Mouse (Mus musculus) hindbrain, embryonic 11.5 days (tissue): ENCODE results near the gene Slc8b1. TPM values are rescaled to one million over a fixed set of nuclear protein-coding genes. Genes with fewer than 3 reads are reported as not detected.
A peak's percentile ranks its signal among the peaks of the same experiment; 100 is the strongest.

Experiments used
- ATAC-seq: fragments of 200-750 bp; cut with Nextera tagmentation; 2 replicates; pipeline ENCODE4 v1.8.0; 2017; ENCODE audit warnings: mild to moderate bottlenecking, moderate TSS enrichment, moderate library complexity; ENCODE audit not compliant: low FRiP score
- DNase-seq: peaks from one replicate; pipeline ENCODE4 v3.0.0-alpha.2; 2015; ENCODE audit warnings: low spot score
- H3K27ac ChIP-seq: fragments of 300-500 bp; sonication (generic); 2 replicates; pipeline ENCODE4 v1.5.1; 2014; ENCODE audit warnings: mild to moderate bottlenecking, low read depth, low read length
- H3K27me3 ChIP-seq: fragments of 300-500 bp; sonication (generic); 2 replicates; pipeline ENCODE4 v1.6.1; 2014; ENCODE audit warnings: mild to moderate bottlenecking, low read length, moderate library complexity, mixed read lengths; ENCODE audit not compliant: control insufficient read depth, insufficient read depth
- H3K36me3 ChIP-seq: fragments of 300-500 bp; sonication (generic); 2 replicates; pipeline ENCODE4 v1.6.1; 2014; ENCODE audit warnings: mild to moderate bottlenecking, low read length, moderate library complexity, mixed read lengths; ENCODE audit not compliant: control insufficient read depth, insufficient read depth
- H3K4me1 ChIP-seq: fragments of 300-500 bp; sonication (generic); replicated peaks from 2 replicates; pipeline ENCODE4 v1.6.1; 2014; ENCODE audit warnings: low read length, mixed read lengths; ENCODE audit not compliant: control insufficient read depth, insufficient read depth
- H3K4me2 ChIP-seq: fragments of 300-500 bp; sonication (generic); replicated peaks from 2 replicates; pipeline ENCODE4 v1.6.1; 2014; ENCODE audit warnings: mild to moderate bottlenecking, low read depth, low read length
- H3K4me3 ChIP-seq: fragments of 300-500 bp; sonication (generic); 2 replicates; pipeline ENCODE4 v1.5.1; 2014; ENCODE audit warnings: low read depth, low read length
- H3K9ac ChIP-seq: fragments of 300-500 bp; sonication (generic); 2 replicates; pipeline ENCODE4 v1.6.1; 2014; ENCODE audit warnings: low read depth, low read length
- H3K9me3 ChIP-seq: fragments of 300-500 bp; sonication (generic); 2 replicates; pipeline ENCODE4 v1.6.1; 2016; ENCODE audit warnings: low read length; ENCODE audit not compliant: control insufficient read depth
- WGBS: fragments of 180-500 bp; shearing (Covaris S2); extraction: QIAGEN DNeasy Blood & Tissue Kit; methylation state at CpG from one replicate; pipeline ENCODE4 v1.1.7; 2014; 5-methylcytosine and 5-hydroxymethylcytosine counted together
- polyA plus RNA-seq: library from polyadenylated mRNA; unstranded; fragments of >200 nt; fragmentation: Nextera tagmentation; extraction: Ambion mirVana; gene quantifications from 2 replicates; pipeline ENCODE4 v1.2.1, GENCODE M21; 2014

Slc8b1 gene
- polyA plus RNA-seq, 1 experiment from 2014 or later = 1.5 TPM

GRCm38 (mm10) chr5:120569791-120570190 is 58.8 kb downstream of the Slc8b1 start:
- no peak overlapping the region for H3K9ac ChIP-seq

GRCm38 (mm10) chr5:120570289-120570897 is 59.4 kb downstream of the Slc8b1 start:
- ATAC-seq (no peak), DNase-seq (no peak)
- H3K36me3 ChIP-seq = no peaks in the 10 kb centered on the region
- H3K27me3 ChIP-seq = no peaks in the 10 kb centered on the region
- H3K27ac ChIP-seq = no peak overlapping the region
- H3K4me2 ChIP-seq = no peak overlapping the region
- peaks cover 25% of the 10 kb centered on the region for H3K4me1 ChIP-seq
- WGBS = 87% methylated on average over 11 of the region's 11 CpGs
- H3K4me3 ChIP-seq = no peak overlapping the region
- H3K9me3 ChIP-seq = no peaks in the 10 kb centered on the region
- no peak overlapping the region for H3K9ac ChIP-seq

More at GRCm38 (mm10) chr5:120569791-120570190, 58.8 kb downstream of the Slc8b1 start:
- Histone ChIP-seq H3K27ac (no peak overlapping the region), H3K9me3 (no peaks in the 10 kb centered on the region), H3K27me3 (no peaks in the 10 kb centered on the region), H3K4me1 (peaks cover 28% of the 10 kb centered on the region), H3K4me2 (no peak overlapping the region), H3K4me3 (no peak overlapping the region), H3K36me3 (no peaks in the 10 kb centered on the region)
- WGBS = 86% methylated on average over 3 of the region's 3 CpGs
- no peak for ATAC-seq
- DNase-seq = no peak

GRCm38 (mm10) chr5:120571056-120571740 is 60.2 kb downstream of the Slc8b1 start:
- H3K4me3 ChIP-seq = no peak overlapping the region
- H3K4me1 ChIP-seq = peaks cover 19% of the 10 kb centered on the region
- ATAC-seq = no peak
- WGBS = 53% methylated on average over 14 of the region's 14 CpGs
- H3K9me3 ChIP-seq = no peaks in the 10 kb centered on the region
- peak; percentile 26 for DNase-seq
- H3K4me2 ChIP-seq = no peak overlapping the region
- no peaks in the 10 kb centered on the region for H3K36me3 ChIP-seq
- no peaks in the 10 kb centered on the region for H3K27me3 ChIP-seq
- H3K9ac ChIP-seq = no peak overlapping the region
- no peak overlapping the region for H3K27ac ChIP-seq

- Histone ChIP-seq H3K36me3 (no peaks in the 10 kb centered on the region), H3K4me1 (peaks cover 5% of the 10 kb centered on the region; the same call in 1 of the 2 replicates), H3K27ac (no peak overlapping the region), H3K9me3 (no peaks in the 10 kb centered on the region), H3K4me3 (no peak overlapping the region), H3K27me3 (no peaks in the 10 kb centered on the region), H3K9ac (no peak overlapping the region), H3K4me2 (no peak overlapping the region)
- 76% methylated on average over 10 of the region's 10 CpGs for WGBS
- DNase-seq (no peak), ATAC-seq (no peak)
These were observed 63.6 kb downstream of the Slc8b1 start for GRCm38 (mm10) chr5:120574469-120575063.

- Histone ChIP-seq H3K36me3 (no peaks in the 10 kb centered on the region), H3K9me3 (no peaks in the 10 kb centered on the region), H3K4me3 (no peak overlapping the region), H3K4me1 (peaks cover 5% of the 10 kb centered on the region; the same call in 1 of the 2 replicates), H3K27me3 (no peaks in the 10 kb centered on the region), H3K27ac (no peak overlapping the region), H3K9ac (no peak overlapping the region), H3K4me2 (no peak overlapping the region)
- ATAC-seq = no peak
- no peak for DNase-seq
- WGBS = 82% methylated on average over 11 of the region's 11 CpGs
These were observed 65.9 kb downstream of the Slc8b1 start for GRCm38 (mm10) chr5:120576781-120577301.

- no peaks in the 10 kb centered on the region for H3K27me3 ChIP-seq
- no peaks in the 10 kb centered on the region for H3K36me3 ChIP-seq
- H3K4me2 ChIP-seq = no peak overlapping the region
- H3K4me1 ChIP-seq = peaks cover 5% of the 10 kb centered on the region; the same call in 1 of the 2 replicates
- 38% methylated on average over 10 of the region's 10 CpGs for WGBS
- ATAC-seq (no peak), DNase-seq (peak; percentile 22)
- no peak overlapping the region for H3K9ac ChIP-seq
- no peak overlapping the region for H3K4me3 ChIP-seq
- H3K27ac ChIP-seq = peak overlapping the region; percentile 21; the same call in 1 of the 2 replicates
- H3K9me3 ChIP-seq = no peaks in the 10 kb centered on the region
These were observed 67.0 kb downstream of the Slc8b1 start for GRCm38 (mm10) chr5:120577935-120578441.

GRCm38 (mm10) chr5:120578504-120579081 is 67.6 kb downstream of the Slc8b1 start:
- H3K9ac ChIP-seq = no peak overlapping the region
- WGBS = 57% methylated on average over 12 of the region's 12 CpGs
- ATAC-seq (no peak), DNase-seq (peak; percentile 30)
- peaks cover 5% of the 10 kb centered on the region; the same call in 1 of the 2 replicates for H3K4me1 ChIP-seq
- H3K27me3 ChIP-seq = no peaks in the 10 kb centered on the region
- H3K4me2 ChIP-seq = no peak overlapping the region
- no peak overlapping the region for H3K4me3 ChIP-seq
- H3K27ac ChIP-seq = peak overlapping the region; percentile 21; the same call in 1 of the 2 replicates
- H3K36me3 ChIP-seq = no peaks in the 10 kb centered on the region
- no peaks in the 10 kb centered on the region for H3K9me3 ChIP-seq

GRCm38 (mm10) chr5:120579211-120579897 is 68.4 kb downstream of the Slc8b1 start:
- WGBS = 63% methylated on average over 26 of the region's 26 CpGs
- H3K27ac ChIP-seq = no peak overlapping the region
- no peak overlapping the region for H3K9ac ChIP-seq

More at GRCm38 (mm10) chr5:120579211-120579897, 68.4 kb downstream of the Slc8b1 start:
- Histone ChIP-seq H3K4me1 (peaks cover 5% of the 10 kb centered on the region; the same call in 1 of the 2 replicates), H3K9me3 (no peaks in the 10 kb centered on the region), H3K4me3 (no peak overlapping the region), H3K4me2 (no peak overlapping the region), H3K27me3 (no peaks in the 10 kb centered on the region), H3K36me3 (no peaks in the 10 kb centered on the region)
- ATAC-seq = no peak
- DNase-seq = peak; percentile 22
